Mouse (Mus musculus): Measurements from ENCODE around the gene Lsm12. TPM values are rescaled to one million over a fixed set of nuclear protein-coding genes. Genes with fewer than 3 reads are reported as not detected.

Gene Lsm12
- polyA plus RNA-seq, 1 experiment = 34.4 TPM

- no peak overlapping the region for H3K27ac ChIP-seq (ENCODE audit: insufficient read depth, low read length)
- TF ChIP-seq CTCF (IDR thresholded peaks at IDR 0.05; ENCODE audit: extremely low read depth, insufficient read depth, low read length) (peak; percentile 63), POLR2A (IDR thresholded peaks at IDR 0.05; ENCODE audit: extremely low read depth, insufficient read depth, low read length) (no peak)
- peaks cover 21% of the 10 kb centered on the region for H3K4me1 ChIP-seq (ENCODE audit: control insufficient read depth, insufficient read depth, low read length)
- no peak overlapping the region for H3K4me3 ChIP-seq (ENCODE audit: insufficient read depth, low read length)
Measured at GRCm38 (mm10) chr11:102209742-102210141, 24.6 kb upstream of the Lsm12 start.

DNA sequence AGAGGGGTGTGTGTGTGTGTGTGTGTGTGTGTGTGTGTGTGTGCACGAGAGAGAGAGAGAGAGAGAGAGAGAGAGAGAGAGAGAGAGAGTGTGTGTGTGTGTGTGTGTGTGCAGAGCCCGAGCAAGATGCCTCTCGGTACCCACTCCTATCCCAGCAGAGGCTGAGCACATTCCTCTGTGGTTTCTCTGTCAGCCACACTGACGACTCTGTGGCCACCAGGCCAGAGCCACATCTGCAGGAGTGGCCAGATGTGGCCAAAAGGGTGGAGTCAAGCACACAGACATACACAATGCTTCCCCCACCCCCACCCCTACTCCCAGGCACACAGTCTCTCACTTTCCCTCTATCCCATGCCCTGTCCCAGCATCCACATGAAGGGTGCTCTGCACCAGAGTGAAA is 23.8 kb upstream of the Lsm12 start:
- H3K4me3 ChIP-seq (ENCODE audit: insufficient read depth, low read length) = no peak overlapping the region
- no peak overlapping the region for H3K27ac ChIP-seq (ENCODE audit: insufficient read depth, low read length)
- TF ChIP-seq POLR2A (IDR thresholded peaks at IDR 0.05; ENCODE audit: extremely low read depth, insufficient read depth, low read length) = no peak
- no peak for TF ChIP-seq CTCF (IDR thresholded peaks at IDR 0.05; ENCODE audit: extremely low read depth, insufficient read depth, low read length)
- H3K4me1 ChIP-seq (ENCODE audit: control insufficient read depth, insufficient read depth, low read length) = peaks cover 18% of the 10 kb centered on the region

- H3K4me3 ChIP-seq (ENCODE audit: insufficient read depth, low read length) = no peak overlapping the region
- H3K4me1 ChIP-seq (ENCODE audit: control insufficient read depth, insufficient read depth, low read length) = peaks cover 14% of the 10 kb centered on the region
- TF ChIP-seq POLR2A (IDR thresholded peaks at IDR 0.05; ENCODE audit: extremely low read depth, insufficient read depth, low read length) = no peak
- TF ChIP-seq CTCF (IDR thresholded peaks at IDR 0.05; ENCODE audit: extremely low read depth, insufficient read depth, low read length) = no peak
- H3K27ac ChIP-seq (ENCODE audit: insufficient read depth, low read length) = peak overlapping the region; percentile 4; the same call in 1 of the 2 replicates
Measured at GRCm38 (mm10) chr11:102207825-102208777, 23.0 kb upstream of the Lsm12 start.

- TF ChIP-seq CTCF (IDR thresholded peaks at IDR 0.05; ENCODE audit: extremely low read depth, insufficient read depth, low read length) = no peak
- TF ChIP-seq POLR2A (IDR thresholded peaks at IDR 0.05; ENCODE audit: extremely low read depth, insufficient read depth, low read length) = no peak
- peaks cover 12% of the 10 kb centered on the region for H3K4me1 ChIP-seq (ENCODE audit: control insufficient read depth, insufficient read depth, low read length)
- no peak overlapping the region for H3K4me3 ChIP-seq (ENCODE audit: insufficient read depth, low read length)
- no peak overlapping the region for H3K27ac ChIP-seq (ENCODE audit: insufficient read depth, low read length)
Measured at GRCm38 (mm10) chr11:102206481-102206880, 21.4 kb upstream of the Lsm12 start.

GRCm38 (mm10) chr11:102201408-102201821 is 16.3 kb upstream of the Lsm12 start:
- TF ChIP-seq POLR2A (IDR thresholded peaks at IDR 0.05; ENCODE audit: extremely low read depth, insufficient read depth, low read length) = no peak
- peak; percentile 28; the same call in 1 of the 2 replicates for TF ChIP-seq CTCF (IDR thresholded peaks at IDR 0.05; ENCODE audit: extremely low read depth, insufficient read depth, low read length)
- Histone ChIP-seq H3K4me3 (ENCODE audit: insufficient read depth, low read length) (no peak overlapping the region), H3K4me1 (ENCODE audit: control insufficient read depth, insufficient read depth, low read length) (0 out of 2 replicates have a peak, but pooled peaks cover 1% of the 10 kb centered on the region)

DNA sequence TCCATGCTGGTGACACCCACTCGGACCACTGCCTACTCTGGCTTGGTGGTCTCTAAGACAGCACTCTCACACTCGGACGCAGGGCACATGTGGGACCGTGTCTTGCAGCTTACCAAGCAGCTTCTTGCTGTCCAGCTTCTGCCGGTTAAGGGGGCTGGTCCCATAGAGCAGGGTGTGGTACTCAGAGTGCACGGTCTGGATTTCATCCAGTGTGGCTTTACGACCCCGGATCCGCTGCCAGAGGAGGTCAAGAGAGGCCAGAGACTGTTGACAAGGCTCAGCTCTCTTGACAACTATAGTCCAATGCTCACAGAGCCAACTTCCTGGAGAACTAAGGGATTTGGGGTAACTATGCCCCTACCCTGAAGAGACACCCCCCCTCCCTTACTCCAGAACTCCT is 14.8 kb upstream of the Lsm12 start:
- Histone ChIP-seq H3K27ac (ENCODE audit: insufficient read depth, low read length) (no peak overlapping the region), H3K4me1 (ENCODE audit: control insufficient read depth, insufficient read depth, low read length) (0 out of 2 replicates have a peak, but pooled peaks cover 1% of the 10 kb centered on the region), H3K4me3 (ENCODE audit: insufficient read depth, low read length) (no peak overlapping the region)
- TF ChIP-seq POLR2A (IDR thresholded peaks at IDR 0.05; ENCODE audit: extremely low read depth, insufficient read depth, low read length) (no peak), CTCF (IDR thresholded peaks at IDR 0.05; ENCODE audit: extremely low read depth, insufficient read depth, low read length) (no peak)

More at GRCm38 (mm10) chr11:102201408-102201821, 16.3 kb upstream of the Lsm12 start:
- no peak overlapping the region for H3K27ac ChIP-seq (ENCODE audit: insufficient read depth, low read length)

DNA sequence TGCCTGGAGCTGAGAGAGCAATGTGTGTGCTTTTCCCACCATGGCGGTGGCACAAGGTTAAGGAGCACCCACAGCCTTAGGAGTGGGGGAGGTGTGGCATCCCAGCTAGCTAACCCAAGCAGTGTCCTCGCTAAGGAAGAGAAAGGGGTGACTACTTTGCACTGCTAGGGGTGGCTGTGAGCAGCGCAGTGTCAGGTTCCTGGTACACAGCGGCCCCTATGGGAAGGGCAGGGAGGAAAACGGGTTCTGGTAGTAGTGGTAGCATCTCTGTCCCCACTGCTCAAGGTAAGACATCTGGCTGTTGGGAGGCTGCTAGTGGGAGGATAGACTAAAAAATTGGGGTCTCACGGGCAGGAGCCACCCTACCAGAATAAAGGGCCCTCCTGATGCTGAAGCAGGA is 13.1 kb upstream of the Lsm12 start:
- TF ChIP-seq CTCF (IDR thresholded peaks at IDR 0.05; ENCODE audit: extremely low read depth, insufficient read depth, low read length) = no peak
- TF ChIP-seq POLR2A (IDR thresholded peaks at IDR 0.05; ENCODE audit: extremely low read depth, insufficient read depth, low read length) = no peak
- Histone ChIP-seq H3K4me3 (ENCODE audit: insufficient read depth, low read length) (no peak overlapping the region), H3K27ac (ENCODE audit: insufficient read depth, low read length) (no peak overlapping the region), H3K4me1 (ENCODE audit: control insufficient read depth, insufficient read depth, low read length) (0 out of 2 replicates have a peak, but pooled peaks cover 1% of the 10 kb centered on the region)

DNA sequence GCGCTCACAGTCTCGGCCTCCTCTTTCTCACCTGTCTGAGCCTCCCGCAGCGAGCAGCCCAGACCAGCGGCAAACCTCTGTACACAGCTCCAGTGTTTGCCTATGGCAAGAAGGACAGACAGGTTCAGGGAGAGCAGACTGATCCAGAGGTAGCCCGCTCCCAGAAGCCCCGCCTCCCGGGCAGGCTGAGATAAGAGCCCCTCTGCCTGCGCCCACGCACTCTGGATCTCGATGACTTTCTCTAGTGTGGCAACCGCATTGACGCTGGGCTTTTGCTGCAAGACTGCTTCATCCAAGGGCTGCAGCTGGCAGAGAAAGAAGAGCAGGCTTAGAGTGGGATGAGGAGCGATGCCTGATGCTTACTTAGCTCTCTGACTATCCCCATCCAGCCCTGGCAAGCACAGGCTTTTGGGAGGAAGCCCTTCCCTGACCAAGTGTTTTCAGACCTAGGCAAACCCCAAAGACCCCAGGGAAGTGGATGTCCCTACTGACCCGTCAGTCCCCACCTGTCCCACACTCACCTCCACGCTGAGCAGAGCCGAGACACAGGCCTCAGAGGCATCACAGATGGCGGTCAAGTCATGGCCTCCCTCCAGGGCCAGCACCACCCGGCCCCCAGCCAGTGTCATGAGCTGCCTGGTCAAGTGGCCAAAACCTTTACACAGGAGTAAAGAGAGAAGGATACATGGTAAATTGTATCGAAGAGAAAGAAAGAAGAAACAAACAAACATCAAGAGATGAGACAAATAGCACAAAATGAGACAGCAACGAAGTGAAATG is 11.1 kb upstream of the Lsm12 start:
- Histone ChIP-seq H3K4me3 (ENCODE audit: insufficient read depth, low read length) (no peak overlapping the region), H3K27ac (ENCODE audit: insufficient read depth, low read length) (no peak overlapping the region), H3K4me1 (ENCODE audit: control insufficient read depth, insufficient read depth, low read length) (no peaks in the 10 kb centered on the region)
- TF ChIP-seq POLR2A (IDR thresholded peaks at IDR 0.05; ENCODE audit: extremely low read depth, insufficient read depth, low read length) = no peak
- no peak for TF ChIP-seq CTCF (IDR thresholded peaks at IDR 0.05; ENCODE audit: extremely low read depth, insufficient read depth, low read length)

DNA sequence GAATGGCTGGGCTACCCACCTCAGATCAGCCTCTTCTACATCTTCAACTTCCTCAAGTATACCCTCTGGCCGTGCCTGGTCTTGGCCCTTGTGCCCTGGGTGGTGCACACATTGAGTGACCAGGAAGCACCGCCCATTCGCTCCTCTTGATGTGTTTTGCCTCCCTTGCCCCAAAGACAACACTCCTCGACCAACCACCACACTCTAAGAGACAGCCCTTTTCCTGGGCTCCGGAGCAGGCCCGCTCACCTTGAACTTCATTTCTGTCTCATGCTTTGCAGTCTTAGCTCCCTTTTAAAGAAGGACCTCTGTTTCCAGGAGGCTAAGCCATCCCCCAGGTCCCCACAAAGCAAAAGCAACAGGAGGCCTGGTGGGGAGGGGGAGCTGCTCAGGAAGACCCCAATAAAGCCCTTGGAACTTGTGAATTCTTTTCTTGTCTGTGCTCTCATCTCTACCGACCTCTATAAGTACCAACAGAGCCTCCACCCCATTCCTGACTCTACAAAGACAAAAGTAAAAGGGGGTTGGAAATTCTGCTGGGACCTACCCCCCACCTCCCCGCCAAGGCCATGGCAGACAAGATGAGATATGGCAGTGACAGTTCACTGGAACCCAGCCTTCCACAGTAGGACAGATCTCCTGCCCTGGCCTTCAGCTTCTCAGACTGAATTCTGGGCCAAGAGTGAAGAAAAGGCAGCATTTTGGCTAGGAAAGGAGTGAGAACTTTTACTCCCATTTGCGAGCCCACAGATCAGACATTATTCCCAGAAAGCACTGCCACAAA is 8.8 kb upstream of the Lsm12 start:
- Histone ChIP-seq H3K27ac (ENCODE audit: insufficient read depth, low read length) (no peak overlapping the region), H3K4me3 (ENCODE audit: insufficient read depth, low read length) (no peak overlapping the region), H3K4me1 (ENCODE audit: control insufficient read depth, insufficient read depth, low read length) (peaks cover 3% of the 10 kb centered on the region; the same call in 1 of the 2 replicates)
- no peak for TF ChIP-seq POLR2A (IDR thresholded peaks at IDR 0.05; ENCODE audit: extremely low read depth, insufficient read depth, low read length)
- no peak for TF ChIP-seq CTCF (IDR thresholded peaks at IDR 0.05; ENCODE audit: extremely low read depth, insufficient read depth, low read length)

Measured in cortical plate, adult 2 months (tissue).